Mouse (Mus musculus): ENCODE data around the gene Ttc28. TPM values are rescaled to one million over a fixed set of nuclear protein-coding genes. Genes with fewer than 3 reads are reported as not detected.

Ttc28 gene
- polyA plus RNA-seq, 1 experiment from 2014 or later: 17.8 TPM

GRCm38 (mm10) chr5:111270246-111271002 is 390.8 kb downstream of the Ttc28 start:
- H3K9me3 ChIP-seq (ENCODE audit: control insufficient read depth, low read depth, low read length): no peaks in the 10 kb centered on the region; the same call in 1 of the 2 replicates
- peaks cover 16% of the 10 kb centered on the region for H3K36me3 ChIP-seq (ENCODE audit: control insufficient read depth, insufficient read depth, low read length)
- no peak overlapping the region for H3K27ac ChIP-seq (ENCODE audit: low read length)
- H3K9ac ChIP-seq (replicated peaks; ENCODE audit: low read depth, low read length): no peak overlapping the region
- H3K4me3 ChIP-seq (ENCODE audit: low read depth, low read length): no peak overlapping the region
- no peak for ATAC-seq (ENCODE audit: insufficient number of reproducible peaks, insufficient read depth, low FRiP score, low read depth)
- no peaks in the 10 kb centered on the region for H3K27me3 ChIP-seq (ENCODE audit: control insufficient read depth, insufficient read depth, low read length)
- WGBS: 69% methylated on average over 15 of the region's 15 CpGs
- H3K4me2 ChIP-seq (replicated peaks; ENCODE audit: low read depth, low read length): no peak overlapping the region
- H3K4me1 ChIP-seq (ENCODE audit: control insufficient read depth, insufficient read depth, low read length): no peaks in the 10 kb centered on the region

GRCm38 (mm10) chr5:111273589-111273988 is 394.0 kb downstream of the Ttc28 start:
- H3K4me1 ChIP-seq (ENCODE audit: control insufficient read depth, insufficient read depth, low read length): no peaks in the 10 kb centered on the region
- no peaks in the 10 kb centered on the region for H3K27me3 ChIP-seq (ENCODE audit: control insufficient read depth, insufficient read depth, low read length)
- H3K9me3 ChIP-seq (ENCODE audit: control insufficient read depth, low read depth, low read length): no peaks in the 10 kb centered on the region
- H3K4me2 ChIP-seq (replicated peaks; ENCODE audit: low read depth, low read length): no peak overlapping the region
- no peak overlapping the region for H3K27ac ChIP-seq (ENCODE audit: low read length)
- 0 out of 2 replicates have a peak, but pooled peaks have one; percentile 47 for ATAC-seq (ENCODE audit: insufficient number of reproducible peaks, insufficient read depth, low FRiP score, low read depth)
- WGBS: 27% methylated on average over 10 of the region's 10 CpGs
- no peak overlapping the region for H3K9ac ChIP-seq (replicated peaks; ENCODE audit: low read depth, low read length)
- H3K36me3 ChIP-seq (ENCODE audit: control insufficient read depth, insufficient read depth, low read length): peaks cover 19% of the 10 kb centered on the region; the same call in 1 of the 2 replicates
- no peak overlapping the region for H3K4me3 ChIP-seq (ENCODE audit: low read depth, low read length)

- H3K4me2 ChIP-seq (replicated peaks; ENCODE audit: low read depth, low read length): no peak overlapping the region
- no peaks in the 10 kb centered on the region for H3K9me3 ChIP-seq (ENCODE audit: control insufficient read depth, low read depth, low read length)
- WGBS: 75% methylated on average over 5 of the region's 5 CpGs
- no peak for ATAC-seq (ENCODE audit: insufficient number of reproducible peaks, insufficient read depth, low FRiP score, low read depth)
- no peak overlapping the region for H3K4me3 ChIP-seq (ENCODE audit: low read depth, low read length)
- H3K27me3 ChIP-seq (ENCODE audit: control insufficient read depth, insufficient read depth, low read length): no peaks in the 10 kb centered on the region
- H3K36me3 ChIP-seq (ENCODE audit: control insufficient read depth, insufficient read depth, low read length): peaks cover 27% of the 10 kb centered on the region; the same call in 1 of the 2 replicates
- H3K4me1 ChIP-seq (ENCODE audit: control insufficient read depth, insufficient read depth, low read length): no peaks in the 10 kb centered on the region
- no peak overlapping the region for H3K9ac ChIP-seq (replicated peaks; ENCODE audit: low read depth, low read length)
- no peak overlapping the region for H3K27ac ChIP-seq (ENCODE audit: low read length)
These were observed 395.3 kb downstream of the Ttc28 start for GRCm38 (mm10) chr5:111274948-111275347.

- H3K9me3 ChIP-seq (ENCODE audit: control insufficient read depth, low read depth, low read length): no peaks in the 10 kb centered on the region
- ATAC-seq (ENCODE audit: insufficient number of reproducible peaks, insufficient read depth, low FRiP score, low read depth): no peak
- no peaks in the 10 kb centered on the region for H3K4me1 ChIP-seq (ENCODE audit: control insufficient read depth, insufficient read depth, low read length)
- H3K9ac ChIP-seq (replicated peaks; ENCODE audit: low read depth, low read length): no peak overlapping the region
- no peak overlapping the region for H3K4me3 ChIP-seq (ENCODE audit: low read depth, low read length)
- H3K27me3 ChIP-seq (ENCODE audit: control insufficient read depth, insufficient read depth, low read length): no peaks in the 10 kb centered on the region
- no peak overlapping the region for H3K4me2 ChIP-seq (replicated peaks; ENCODE audit: low read depth, low read length)
- H3K27ac ChIP-seq (ENCODE audit: low read length): no peak overlapping the region
- peaks cover 37% of the 10 kb centered on the region; the same call in 1 of the 2 replicates for H3K36me3 ChIP-seq (ENCODE audit: control insufficient read depth, insufficient read depth, low read length)
- WGBS: 85% methylated on average over 19 of the region's 19 CpGs
These were observed 405.0 kb downstream of the Ttc28 start for GRCm38 (mm10) chr5:111284420-111285175.

GRCm38 (mm10) chr5:111287571-111287970 is 408.0 kb downstream of the Ttc28 start:
- no peak overlapping the region for H3K4me2 ChIP-seq (replicated peaks; ENCODE audit: low read depth, low read length)
- no peak overlapping the region for H3K9ac ChIP-seq (replicated peaks; ENCODE audit: low read depth, low read length)
- no peak overlapping the region for H3K27ac ChIP-seq (ENCODE audit: low read length)
- H3K9me3 ChIP-seq (ENCODE audit: control insufficient read depth, low read depth, low read length): no peaks in the 10 kb centered on the region
- 76% methylated on average over 5 of the region's 5 CpGs for WGBS
- H3K36me3 ChIP-seq (ENCODE audit: control insufficient read depth, insufficient read depth, low read length): peaks cover 18% of the 10 kb centered on the region; the same call in 1 of the 2 replicates
- H3K4me1 ChIP-seq (ENCODE audit: control insufficient read depth, insufficient read depth, low read length): no peaks in the 10 kb centered on the region
- no peak for ATAC-seq (ENCODE audit: insufficient number of reproducible peaks, insufficient read depth, low FRiP score, low read depth)
- no peaks in the 10 kb centered on the region for H3K27me3 ChIP-seq (ENCODE audit: control insufficient read depth, insufficient read depth, low read length)
- no peak overlapping the region for H3K4me3 ChIP-seq (ENCODE audit: low read depth, low read length)

- Histone ChIP-seq H3K4me3 (ENCODE audit: low read depth, low read length) (no peak overlapping the region), H3K9me3 (ENCODE audit: control insufficient read depth, low read depth, low read length) (no peaks in the 10 kb centered on the region), H3K27ac (ENCODE audit: low read length) (no peak overlapping the region), H3K27me3 (ENCODE audit: control insufficient read depth, insufficient read depth, low read length) (no peaks in the 10 kb centered on the region), H3K36me3 (ENCODE audit: control insufficient read depth, insufficient read depth, low read length) (peaks cover 13% of the 10 kb centered on the region; the same call in 1 of the 2 replicates), H3K9ac (replicated peaks; ENCODE audit: low read depth, low read length) (no peak overlapping the region), H3K4me2 (replicated peaks; ENCODE audit: low read depth, low read length) (no peak overlapping the region), H3K4me1 (ENCODE audit: control insufficient read depth, insufficient read depth, low read length) (no peaks in the 10 kb centered on the region)
- 90% methylated on average over 11 of the region's 11 CpGs for WGBS
- ATAC-seq (ENCODE audit: insufficient number of reproducible peaks, insufficient read depth, low FRiP score, low read depth): no peak
These were observed 408.9 kb downstream of the Ttc28 start for GRCm38 (mm10) chr5:111288486-111288885.

GRCm38 (mm10) chr5:111290071-111290470 is 410.5 kb downstream of the Ttc28 start:
- H3K27ac ChIP-seq (ENCODE audit: low read length): no peak overlapping the region
- H3K4me2 ChIP-seq (replicated peaks; ENCODE audit: low read depth, low read length): no peak overlapping the region
- H3K9me3 ChIP-seq (ENCODE audit: control insufficient read depth, low read depth, low read length): no peaks in the 10 kb centered on the region
- no peak overlapping the region for H3K9ac ChIP-seq (replicated peaks; ENCODE audit: low read depth, low read length)
- no peak for ATAC-seq (ENCODE audit: insufficient number of reproducible peaks, insufficient read depth, low FRiP score, low read depth)
- H3K27me3 ChIP-seq (ENCODE audit: control insufficient read depth, insufficient read depth, low read length): no peaks in the 10 kb centered on the region
- no peaks in the 10 kb centered on the region for H3K4me1 ChIP-seq (ENCODE audit: control insufficient read depth, insufficient read depth, low read length)
- 74% methylated on average over 11 of the region's 11 CpGs for WGBS
- H3K36me3 ChIP-seq (ENCODE audit: control insufficient read depth, insufficient read depth, low read length): peaks cover 13% of the 10 kb centered on the region; the same call in 1 of the 2 replicates
- H3K4me3 ChIP-seq (ENCODE audit: low read depth, low read length): no peak overlapping the region

GRCm38 (mm10) chr5:111291639-111292038 is 412.0 kb downstream of the Ttc28 start:
- Histone ChIP-seq H3K4me2 (replicated peaks; ENCODE audit: low read depth, low read length) (no peak overlapping the region; the same call in 1 of the 2 replicates), H3K4me1 (ENCODE audit: control insufficient read depth, insufficient read depth, low read length) (no peaks in the 10 kb centered on the region), H3K27ac (ENCODE audit: low read length) (no peak overlapping the region), H3K4me3 (ENCODE audit: low read depth, low read length) (no peak overlapping the region), H3K9me3 (ENCODE audit: control insufficient read depth, low read depth, low read length) (no peaks in the 10 kb centered on the region), H3K9ac (replicated peaks; ENCODE audit: low read depth, low read length) (no peak overlapping the region), H3K27me3 (ENCODE audit: control insufficient read depth, insufficient read depth, low read length) (no peaks in the 10 kb centered on the region), H3K36me3 (ENCODE audit: control insufficient read depth, insufficient read depth, low read length) (0 out of 2 replicates have a peak, but pooled peaks cover 2% of the 10 kb centered on the region)
- ATAC-seq (ENCODE audit: insufficient number of reproducible peaks, insufficient read depth, low FRiP score, low read depth): no peak
- 39% methylated on average over 10 of the region's 10 CpGs for WGBS

Data from stomach, embryonic 14.5 days (tissue).